Mouse (Mus musculus) hindbrain, embryonic 10.5 days (tissue): ENCODE results near the gene Yy2. TPM values are rescaled to one million over a fixed set of nuclear protein-coding genes. Genes with fewer than 3 reads are reported as not detected.

Experiments used
- DNase-seq: peaks from one replicate; pipeline ENCODE4 v3.0.0-alpha.2; 2017; ENCODE audit warnings: low spot score
- H3K27ac ChIP-seq: fragments of 300-500 bp; sonication (generic); 2 replicates; pipeline ENCODE4 v1.5.1; 2016; ENCODE audit warnings: mild to moderate bottlenecking, moderate library complexity
- H3K27me3 ChIP-seq: fragments of 300-500 bp; sonication (generic); 2 replicates; pipeline ENCODE4 v1.6.1; 2016; ENCODE audit warnings: mild to moderate bottlenecking; ENCODE audit not compliant: poor library complexity, insufficient read depth, severe bottlenecking
- H3K36me3 ChIP-seq: fragments of 300-500 bp; sonication (generic); 2 replicates; pipeline ENCODE4 v1.6.1; 2016; ENCODE audit warnings: mild to moderate bottlenecking, moderate library complexity
- H3K4me1 ChIP-seq: fragments of 300-500 bp; sonication (generic); replicated peaks from 2 replicates; pipeline ENCODE4 v1.6.1; 2016; ENCODE audit warnings: mild to moderate bottlenecking
- H3K4me3 ChIP-seq: fragments of 300-500 bp; sonication (generic); 2 replicates; pipeline ENCODE4 v1.5.1; 2016; ENCODE audit warnings: mild to moderate bottlenecking, moderate library complexity
- H3K9me3 ChIP-seq: fragments of 300-500 bp; sonication (generic); 2 replicates; pipeline ENCODE4 v1.6.1; 2016; ENCODE audit warnings: mild to moderate bottlenecking, moderate library complexity
- WGBS: fragments of 180-500 bp; shearing (Covaris S2); methylation state at CpG from one replicate; pipeline ENCODE4 v1.1.7; 2016; 5-methylcytosine and 5-hydroxymethylcytosine counted together
- polyA plus RNA-seq: library from polyadenylated mRNA; unstranded; fragments of >200 nt; fragmentation: Nextera tagmentation; extraction: Ambion mirVana; gene quantifications from 2 replicates; pipeline ENCODE4 v1.2.1, GENCODE M21; 2016

The Yy2 gene
- polyA plus RNA-seq, result 4.9 and 5.6 TPM in 2 replicates

DNA sequence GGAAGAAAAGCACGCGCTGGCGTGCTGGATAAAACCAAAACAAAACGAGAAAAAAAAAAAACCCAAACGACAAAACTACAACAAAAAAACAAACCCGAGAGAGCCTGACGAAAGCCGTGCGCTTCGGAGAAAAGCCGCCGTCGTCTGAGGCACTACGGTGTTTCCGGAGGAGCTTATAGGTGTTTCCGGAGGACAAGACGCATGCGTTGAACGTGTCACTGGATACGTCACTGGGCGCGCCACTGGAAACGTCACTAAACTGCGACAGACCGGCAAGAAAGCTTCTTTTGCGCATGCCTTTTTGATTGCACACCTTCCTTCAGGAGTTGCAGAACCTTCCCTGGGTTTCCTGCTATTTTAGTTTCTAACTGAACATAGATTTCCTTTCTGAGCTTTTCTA is at the start of gene Yy2:
Gene Yy2, minus strand, starts transcription at position 146 of the 400 bp plus-strand sequence.
- H3K4me1 ChIP-seq, result no peaks in the 10 kb centered on the region
- WGBS, result 91% methylated on average over 26 of the region's 26 CpGs
- no peaks in the 10 kb centered on the region for H3K9me3 ChIP-seq
- no peak within 1 kb of the TSS for H3K27ac ChIP-seq
- peaks cover 29% of the 10 kb centered on the region for H3K36me3 ChIP-seq
- no peak within 1 kb of the TSS for H3K4me3 ChIP-seq
- no peak for DNase-seq
- H3K27me3 ChIP-seq, result no peaks in the 10 kb centered on the region

DNA sequence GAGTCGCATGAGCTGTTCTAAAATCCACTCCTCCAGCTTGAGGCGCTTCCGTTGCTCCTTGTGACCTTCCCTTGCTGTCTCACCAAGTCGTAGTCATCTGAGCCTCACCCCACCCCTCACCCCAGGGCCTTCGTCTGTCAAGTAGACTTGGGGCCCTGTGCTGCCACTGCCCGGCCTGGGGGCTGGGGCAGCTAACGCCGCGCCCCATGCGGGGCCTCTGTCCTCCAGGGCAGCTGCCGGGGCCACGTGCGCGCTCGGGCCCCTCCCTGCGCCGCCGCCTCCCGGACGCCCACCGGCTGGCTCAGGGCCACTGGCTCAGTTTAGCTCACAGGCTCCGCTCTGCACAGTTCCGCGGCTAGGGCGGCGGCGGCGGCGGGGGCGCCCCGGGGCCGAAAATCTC is 44.1 kb upstream of the Yy2 start:
- WGBS, result 25% methylated on average over 32 of the region's 32 CpGs
- DNase-seq, result peak; percentile 9
- H3K27me3 ChIP-seq, result no peaks in the 10 kb centered on the region
- peak overlapping the region; percentile 67 for H3K27ac ChIP-seq
- H3K4me3 ChIP-seq, result peak overlapping the region; percentile 39
- 0 out of 2 replicates have a peak, but pooled peaks cover 4% of the 10 kb centered on the region for H3K4me1 ChIP-seq
- H3K9me3 ChIP-seq, result no peaks in the 10 kb centered on the region
- no peaks in the 10 kb centered on the region for H3K36me3 ChIP-seq

DNA sequence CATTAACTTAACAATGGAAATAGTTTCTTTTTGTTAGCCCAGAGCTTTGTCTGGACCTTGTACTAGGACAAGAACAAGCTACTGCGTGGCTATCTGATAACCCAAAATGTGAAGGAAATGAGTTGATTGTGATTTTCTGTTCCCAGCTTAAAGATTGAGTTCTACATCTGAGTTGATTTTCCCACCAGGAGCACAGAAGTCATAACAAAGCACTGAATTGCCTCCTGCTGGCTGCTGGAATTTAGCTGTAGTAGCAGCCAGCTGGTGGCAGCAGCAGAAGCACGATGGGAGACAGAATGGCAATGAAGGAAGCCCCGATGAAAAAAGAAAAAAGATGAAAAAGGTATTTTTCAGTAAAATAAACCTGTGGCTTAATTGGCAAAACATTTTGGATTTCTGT is 32.7 kb upstream of the Yy2 start:
- H3K27me3 ChIP-seq, result 0 out of 2 replicates have a peak, but pooled peaks cover 4% of the 10 kb centered on the region
- DNase-seq, result peak; percentile 18
- no peak overlapping the region for H3K4me3 ChIP-seq
- 0 out of 2 replicates have a peak overlapping the region, but pooled peaks have one; percentile 12 for H3K27ac ChIP-seq
- peaks cover 8% of the 10 kb centered on the region; the same call in 1 of the 2 replicates for H3K4me1 ChIP-seq
- 0 out of 2 replicates have a peak, but pooled peaks cover 2% of the 10 kb centered on the region for H3K9me3 ChIP-seq
- WGBS, result 14% methylated on average over 3 of the region's 3 CpGs
- H3K36me3 ChIP-seq, result no peaks in the 10 kb centered on the region

DNA sequence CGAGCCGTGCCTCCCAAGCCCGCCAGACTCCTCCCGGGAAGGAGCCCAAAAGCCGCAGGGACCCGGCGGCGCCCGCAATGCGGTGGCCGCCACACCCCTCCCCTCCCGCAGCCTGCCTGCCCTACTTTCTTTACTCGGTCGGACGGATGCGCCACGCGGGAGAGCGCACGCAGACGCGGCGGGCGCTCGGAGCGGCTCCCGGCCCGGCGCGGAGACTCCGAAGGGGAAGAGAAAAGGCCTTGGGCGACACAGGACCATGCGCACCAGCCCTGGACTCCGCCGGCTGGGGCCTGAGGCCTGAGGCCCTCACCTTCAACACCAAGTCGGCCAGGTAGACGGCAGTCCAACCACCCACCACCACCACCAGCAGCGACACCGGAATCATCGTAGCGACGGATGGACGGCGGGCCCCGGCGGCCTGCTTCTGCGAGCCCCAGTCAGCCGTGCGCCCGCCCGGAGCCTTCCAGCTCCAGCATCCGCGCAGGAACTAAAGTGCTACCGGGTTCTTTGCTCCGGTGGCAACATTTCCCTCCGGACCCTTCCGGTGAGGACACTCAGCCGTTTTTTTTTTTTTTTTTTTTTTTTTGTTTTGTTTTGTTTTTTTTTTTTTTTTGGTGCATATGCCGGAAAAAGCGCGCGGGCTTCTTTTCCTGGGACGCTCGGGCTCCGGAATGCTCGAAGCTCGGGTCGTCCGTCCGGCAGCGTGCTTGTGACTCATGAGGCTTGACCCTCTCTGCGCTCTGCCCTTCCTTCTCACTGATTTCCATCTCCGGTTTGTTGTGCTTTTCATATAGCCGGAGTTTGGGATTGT is 29.6 kb upstream of the Yy2 start, which contains the start of gene Mbtps2:
Gene Mbtps2, minus strand, starts transcription at position 530 of the 811 bp plus-strand sequence.
- 18% methylated on average over 74 of the region's 74 CpGs for WGBS
- H3K9me3 ChIP-seq, result 0 out of 2 replicates have a peak, but pooled peaks cover 2% of the 10 kb centered on the region
- peak within 1 kb of the TSS; percentile 66 for H3K4me3 ChIP-seq
- peak; percentile 68 for DNase-seq
- H3K27ac ChIP-seq, result peak within 1 kb of the TSS; percentile 95
- no peaks in the 10 kb centered on the region for H3K36me3 ChIP-seq
- peaks cover 8% of the 10 kb centered on the region; the same call in 1 of the 2 replicates for H3K4me1 ChIP-seq
- H3K27me3 ChIP-seq, result 0 out of 2 replicates have a peak, but pooled peaks cover 4% of the 10 kb centered on the region

DNA sequence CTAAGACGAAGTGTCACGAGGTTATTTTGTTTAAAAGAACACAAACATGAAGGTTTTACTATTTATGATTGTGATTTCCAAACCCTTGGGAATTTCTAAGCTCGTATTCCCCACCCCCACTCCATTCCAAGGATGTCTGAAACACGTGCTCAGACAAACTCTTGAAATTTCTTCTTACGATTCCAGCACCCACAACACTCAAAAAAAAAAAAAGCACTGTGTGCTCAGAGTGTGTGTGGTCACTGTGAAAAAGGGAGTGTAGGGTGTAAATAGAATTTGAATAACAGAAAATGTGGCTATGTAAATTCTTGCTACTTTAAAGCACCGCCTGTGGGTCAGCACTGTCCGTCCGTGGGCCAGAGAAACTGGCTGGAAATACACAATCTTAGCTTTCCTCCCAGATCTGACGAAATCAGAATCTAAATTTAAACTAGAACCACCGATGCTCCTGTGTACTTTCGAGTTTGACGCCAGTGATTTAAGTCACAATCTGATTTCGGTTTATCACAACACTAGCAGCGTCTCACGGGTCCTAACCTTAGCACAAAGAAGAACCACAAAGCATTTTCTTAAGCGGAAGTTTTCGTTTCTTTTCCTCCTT is 28.9 kb upstream of the Yy2 start:
- H3K27me3 ChIP-seq, result 0 out of 2 replicates have a peak, but pooled peaks cover 4% of the 10 kb centered on the region
- peak overlapping the region; percentile 66 for H3K4me3 ChIP-seq
- WGBS, result 18% methylated on average over 17 of the region's 17 CpGs
- H3K9me3 ChIP-seq, result 0 out of 2 replicates have a peak, but pooled peaks cover 2% of the 10 kb centered on the region
- no peaks in the 10 kb centered on the region for H3K36me3 ChIP-seq
- H3K4me1 ChIP-seq, result peaks cover 8% of the 10 kb centered on the region; the same call in 1 of the 2 replicates
- peak; percentile 10 for DNase-seq
- H3K27ac ChIP-seq, result peak overlapping the region; percentile 95

DNA sequence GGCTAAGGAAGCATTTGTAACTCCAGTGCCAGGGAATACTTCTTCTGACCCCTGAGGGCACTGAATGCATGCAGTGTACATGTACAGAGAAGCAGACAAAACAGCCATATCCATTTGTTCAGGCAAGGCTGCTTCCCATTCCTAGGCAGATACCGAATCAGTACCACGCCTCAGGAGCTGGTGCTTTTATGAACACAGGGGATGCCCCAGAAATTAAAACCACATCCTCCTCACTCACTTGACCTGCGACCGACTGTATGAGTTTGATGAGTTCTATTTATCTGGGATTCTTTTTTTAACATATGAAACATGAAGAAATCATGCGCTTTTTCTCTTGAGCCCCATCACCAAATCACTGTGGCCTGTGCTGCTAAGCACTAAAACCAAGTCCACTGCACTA is 28.0 kb upstream of the Yy2 start:
- Histone ChIP-seq H3K9me3 (0 out of 2 replicates have a peak, but pooled peaks cover 2% of the 10 kb centered on the region), H3K4me1 (peaks cover 8% of the 10 kb centered on the region; the same call in 1 of the 2 replicates), H3K27ac (0 out of 2 replicates have a peak overlapping the region, but pooled peaks have one; percentile 95), H3K36me3 (no peaks in the 10 kb centered on the region), H3K4me3 (peak overlapping the region; percentile 66), H3K27me3 (0 out of 2 replicates have a peak, but pooled peaks cover 4% of the 10 kb centered on the region)
- no peak for DNase-seq
- WGBS, result 90% methylated on average over 5 of the region's 5 CpGs

DNA sequence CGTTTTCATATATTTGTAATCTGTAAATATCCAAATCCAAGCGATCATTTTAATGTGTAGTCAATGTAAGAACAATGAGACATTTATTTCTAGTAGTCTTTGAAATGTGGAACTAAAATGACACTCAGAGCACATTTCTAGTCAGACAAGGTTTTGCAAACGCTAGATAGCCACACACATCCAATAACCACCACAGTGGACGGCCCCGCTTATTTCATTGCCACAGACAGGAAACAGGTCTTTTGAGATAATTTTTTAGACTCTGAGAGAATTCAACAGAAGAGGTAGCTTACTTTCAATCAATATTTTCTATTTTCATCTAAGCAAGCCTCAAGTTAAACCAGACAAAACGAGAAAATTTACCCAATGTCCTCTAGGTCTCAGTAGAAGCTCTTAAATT is 27.1 kb upstream of the Yy2 start:
- no peak overlapping the region for H3K27ac ChIP-seq
- H3K9me3 ChIP-seq, result 0 out of 2 replicates have a peak, but pooled peaks cover 2% of the 10 kb centered on the region
- H3K4me3 ChIP-seq, result no peak overlapping the region
- H3K4me1 ChIP-seq, result peaks cover 8% of the 10 kb centered on the region; the same call in 1 of the 2 replicates
- H3K36me3 ChIP-seq, result peaks cover 4% of the 10 kb centered on the region
- 0 out of 2 replicates have a peak, but pooled peaks cover 4% of the 10 kb centered on the region for H3K27me3 ChIP-seq
- 84% methylated on average over 6 of the region's 6 CpGs for WGBS
- no peak for DNase-seq

DNA sequence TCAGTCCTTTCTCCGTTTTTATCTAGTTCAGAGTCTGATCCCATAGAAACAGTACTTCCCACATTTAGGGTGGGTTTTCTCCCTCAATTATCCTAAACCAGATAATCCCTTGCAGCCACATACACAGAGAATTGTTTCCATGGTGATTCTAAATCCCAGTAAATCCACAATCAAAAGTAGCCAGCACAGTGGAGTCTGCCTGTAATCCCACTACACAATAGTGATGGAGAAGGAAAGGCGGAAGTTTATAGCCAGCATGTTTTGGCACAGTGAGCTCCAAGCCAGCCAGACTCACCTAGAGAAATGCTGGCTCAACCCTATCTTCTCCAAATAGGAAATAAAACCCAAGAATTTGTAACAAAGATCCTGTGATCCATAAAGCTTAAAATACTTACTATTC is 25.8 kb upstream of the Yy2 start:
- H3K9me3 ChIP-seq, result 0 out of 2 replicates have a peak, but pooled peaks cover 2% of the 10 kb centered on the region
- no peak for DNase-seq
- no peak overlapping the region for H3K27ac ChIP-seq
- no peak overlapping the region for H3K4me3 ChIP-seq
- peaks cover 14% of the 10 kb centered on the region for H3K36me3 ChIP-seq
- peaks cover 8% of the 10 kb centered on the region; the same call in 1 of the 2 replicates for H3K4me1 ChIP-seq
- WGBS, result 70% methylated on average over 2 of the region's 2 CpGs
- H3K27me3 ChIP-seq, result 0 out of 2 replicates have a peak, but pooled peaks cover 4% of the 10 kb centered on the region

DNA sequence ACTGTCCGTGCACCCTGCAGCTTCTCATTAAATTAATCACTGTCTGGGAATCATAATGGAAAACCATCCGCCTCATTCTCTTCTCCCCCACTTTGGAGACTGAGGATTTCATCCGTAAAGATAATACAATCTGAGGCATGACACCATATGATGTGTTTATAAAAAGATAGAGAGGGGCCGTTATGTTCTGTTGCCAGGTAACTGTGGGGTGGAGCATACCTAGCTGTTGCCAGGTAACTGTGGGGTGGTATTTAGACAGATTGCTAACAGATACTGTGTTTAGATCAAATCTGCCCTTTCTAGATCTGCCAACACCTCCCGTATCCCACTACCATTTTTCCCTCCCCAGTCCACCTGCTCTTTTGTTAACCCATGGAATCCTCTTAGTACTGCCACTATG is 18.2 kb upstream of the Yy2 start:
- WGBS, result 75% methylated on average over 5 of the region's 5 CpGs
- Histone ChIP-seq H3K4me1 (no peaks in the 10 kb centered on the region), H3K36me3 (peaks cover 34% of the 10 kb centered on the region), H3K27me3 (no peaks in the 10 kb centered on the region), H3K4me3 (no peak overlapping the region), H3K9me3 (no peaks in the 10 kb centered on the region), H3K27ac (no peak overlapping the region)
- no peak for DNase-seq

DNA sequence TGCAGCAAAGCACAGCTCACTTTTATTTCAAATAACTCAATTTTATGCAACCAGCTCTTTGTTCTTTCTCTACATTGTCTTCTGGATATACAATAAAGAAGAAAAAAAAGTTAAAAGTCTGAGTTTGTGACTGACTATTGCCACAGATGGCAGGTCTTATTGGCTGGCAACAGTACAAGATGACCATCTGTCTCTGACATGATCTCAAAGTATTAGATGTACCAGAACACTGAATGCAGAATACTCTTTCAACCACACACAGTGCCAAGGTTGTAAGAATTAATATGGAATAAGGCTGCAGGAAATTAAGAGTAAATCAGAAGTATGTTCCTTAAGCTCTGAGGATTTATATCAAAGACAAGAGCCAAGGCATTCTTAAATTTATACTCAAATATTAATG is 17.6 kb upstream of the Yy2 start:
- Histone ChIP-seq H3K9me3 (no peaks in the 10 kb centered on the region), H3K27ac (no peak overlapping the region), H3K4me3 (no peak overlapping the region), H3K4me1 (no peaks in the 10 kb centered on the region), H3K27me3 (no peaks in the 10 kb centered on the region), H3K36me3 (peaks cover 38% of the 10 kb centered on the region)
- DNase-seq, result no peak

DNA sequence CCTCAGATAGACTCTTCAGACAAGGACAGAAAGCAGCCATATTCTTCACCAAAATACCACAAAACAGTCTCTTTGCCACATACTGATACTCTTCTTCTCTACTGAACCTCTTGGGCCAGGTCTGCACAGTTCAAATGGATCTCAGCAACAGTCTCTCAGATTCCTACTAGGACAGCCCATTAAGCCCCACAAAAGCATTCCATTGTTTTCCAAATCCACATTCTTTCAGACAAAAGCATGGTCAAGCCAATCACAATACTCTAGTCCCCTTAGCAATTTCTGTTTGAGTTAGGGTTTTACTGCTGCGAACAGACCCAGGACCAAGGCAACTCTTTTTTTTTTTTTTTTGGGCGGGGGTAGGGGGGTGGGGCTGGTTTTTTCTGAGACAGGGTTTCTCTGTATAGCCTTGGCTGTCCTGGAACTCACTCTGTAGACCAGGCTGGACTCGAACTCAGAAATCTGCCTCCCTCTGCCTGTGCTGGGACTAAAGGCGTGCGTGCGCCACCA is 10.4 kb upstream of the Yy2 start:
- Histone ChIP-seq H3K27me3 (no peaks in the 10 kb centered on the region), H3K36me3 (peaks cover 45% of the 10 kb centered on the region), H3K27ac (no peak overlapping the region), H3K4me3 (no peak overlapping the region), H3K4me1 (no peaks in the 10 kb centered on the region), H3K9me3 (no peaks in the 10 kb centered on the region)
- no peak for DNase-seq
- 74% methylated on average over 6 of the region's 6 CpGs for WGBS

DNA sequence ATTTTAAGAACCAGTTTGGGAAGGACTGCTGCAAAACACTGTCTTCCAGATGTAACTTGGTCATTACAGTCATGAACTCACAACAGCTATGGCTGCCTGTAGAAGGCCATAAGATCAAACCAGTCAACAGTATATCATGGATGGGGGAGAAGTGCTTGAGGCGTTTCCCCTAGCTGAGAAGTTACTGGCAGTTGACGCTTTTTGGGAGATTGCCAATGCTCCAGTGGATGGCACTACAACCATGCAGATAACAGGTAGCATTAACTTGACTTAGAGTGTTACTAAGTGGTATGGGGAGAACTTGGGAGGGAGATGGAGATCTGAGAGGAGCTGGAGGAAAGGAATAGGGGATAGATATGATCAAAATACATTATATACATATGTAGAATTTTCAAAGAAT is 5.9 kb upstream of the Yy2 start:
- no peaks in the 10 kb centered on the region for H3K4me1 ChIP-seq
- H3K36me3 ChIP-seq, result peaks cover 41% of the 10 kb centered on the region
- no peaks in the 10 kb centered on the region for H3K9me3 ChIP-seq
- H3K27ac ChIP-seq, result no peak overlapping the region
- no peaks in the 10 kb centered on the region for H3K27me3 ChIP-seq
- no peak for DNase-seq
- 81% methylated on average over 2 of the region's 2 CpGs for WGBS
- no peak overlapping the region for H3K4me3 ChIP-seq
